22 mouse cellular contexts compared by ENCODE assay signal in the genomic region with DNA sequence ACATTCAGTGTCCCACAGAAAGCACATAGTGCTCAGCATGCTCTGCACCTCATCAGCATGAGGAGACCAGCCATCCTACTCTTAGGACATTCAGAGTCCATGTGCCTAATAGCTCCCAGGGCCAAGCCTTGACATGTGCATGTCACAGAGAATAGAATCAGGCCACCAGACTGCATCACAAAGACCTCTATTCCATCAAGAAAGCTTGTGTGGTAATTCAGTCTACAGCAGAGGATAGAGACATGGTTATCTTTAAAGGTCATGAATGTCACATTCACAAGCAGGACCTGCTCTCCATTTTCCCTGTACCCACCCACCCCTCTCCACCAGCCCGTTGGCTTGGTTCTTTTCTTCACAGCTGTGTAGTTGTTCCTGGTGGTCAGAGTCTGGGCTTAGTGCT. TPM values are rescaled to one million over a fixed set of nuclear protein-coding genes. Genes with fewer than 3 reads are reported as not detected.
"Had no signal": no experiment of that assay in that cellular context is flagged by ENCODE, and none has a peak within 500 bp of the region (broad histone marks: within the 10 kb centered on the region; RNA-seq: fewer than 3 reads in every experiment).

A gene (minus strand): TSS at position 101 of the 400 bp plus-strand sequence.

RNA-seq across cellular contexts. Expression of the gene that starts here (rescaled TPM):
- total RNA-seq: common myeloid progenitor, adult 5-6 weeks; forebrain, postnatal 0 days; gastrocnemius, adult 18-20 months; gastrocnemius, adult 2 months; gastrocnemius, adult 8-10 months; gastrocnemius, postnatal 10 days; gastrocnemius, postnatal 14 days; gastrocnemius, postnatal 25 days; gastrocnemius, postnatal 36 days; granulocyte monocyte progenitor cell, adult 5-6 weeks; heart, adult 18-20 months; heart, adult 2 months; heart, adult 8-10 months had no signal
- polyA plus RNA-seq: embryonic facial prominence, embryonic 10.5 days; embryonic facial prominence, embryonic 11.5 days; embryonic facial prominence, embryonic 13.5 days; embryonic facial prominence, embryonic 14.5 days; embryonic facial prominence, embryonic 15.5 days; erythroblast, embryonic 14.5 days; forebrain, embryonic 12.5 days; forebrain, embryonic 13.5 days; forebrain, embryonic 14.5 days; heart, adult 2 months had no signal
